Comparison of ENCODE assay signal across 8 mouse cellular contexts in genomic region chr14:54701298-54701697, GRCm38 (mm10). TPM values are rescaled to one million over a fixed set of nuclear protein-coding genes. Genes with fewer than 3 reads are reported as not detected.
DNase-seq lines count a peak whose midpoint lies in the region; ATAC-seq lines count a peak whose summit lies in the region.

No protein-coding gene starts in this region.

- intact Hi-C loops in heart, postnatal 10 days (cut with DNase I) = loop anchor here (1.0 kb wide), 1 partner anchor 50 kb away; no protein-coding TSS in a partner anchor

- peak; percentile 43 for DNase-seq in MEL-GATA-1-ER (ENCODE audit: extremely low read depth, low read depth)
- DNase-seq in brain, adult 2 months (ENCODE audit: low read depth, low spot score) = peak; percentile 82
- DNase-seq in heart, postnatal 10 days = peak; percentile 85 to 92
- peak; percentile 76 for DNase-seq in layer of hippocampus, adult 11-12 months (ENCODE audit: low spot score)
- peak; percentile 82 for DNase-seq in lung, postnatal 36 days
- peak; percentile 75 for DNase-seq in right cerebral cortex, postnatal 4 days
- DNase-seq in yolk sac, embryonic 10.5 days (ENCODE audit: low spot score) = peak; percentile 67

- ATAC-seq in erythroid progenitor cell, adult 5-6 weeks (replicated peaks; ENCODE audit: low FRiP score, poor library complexity, severe bottlenecking) = peak; percentile 51

RNA-seq across cellular contexts. Expression of gene Gm29776, which starts 2.7 kb away (rescaled TPM):
- total RNA-seq in erythroid progenitor cell, adult 5-6 weeks (2015; ENCODE audit: low replicate concordance) = not detected in 2 replicates
- not detected in 2 replicates for total RNA-seq in erythroid progenitor cell, adult 5-6 weeks (2017; ENCODE audit: low replicate concordance)
- under 1 TPM; 0.10 TPM for total RNA-seq in heart, postnatal 10 days (2021)

RNA-seq across cellular contexts. Expression of gene Cebpe, which starts 10.7 kb away (rescaled TPM):
- 14.7 and 25.9 TPM in 2 replicates for total RNA-seq in erythroid progenitor cell, adult 5-6 weeks (2015; ENCODE audit: low replicate concordance)
- 9.4 and 12.4 TPM in 2 replicates for total RNA-seq in erythroid progenitor cell, adult 5-6 weeks (2017; ENCODE audit: low replicate concordance)
- total RNA-seq in heart, postnatal 10 days (2021) = not detected

RNA-seq across cellular contexts. Expression of gene Acin1, which starts 14.6 kb away (rescaled TPM):
- total RNA-seq in erythroid progenitor cell, adult 5-6 weeks (2015; ENCODE audit: low replicate concordance) = 153 and 270 TPM in 2 replicates
- total RNA-seq in erythroid progenitor cell, adult 5-6 weeks (2017; ENCODE audit: low replicate concordance) = 381 and 431 TPM in 2 replicates
- total RNA-seq in heart, postnatal 10 days (2021) = 100 to 1,000 TPM; 104 to 114 TPM

RNA-seq across cellular contexts. Expression of gene 1700123O20Rik, which starts 15.3 kb away (rescaled TPM):
- total RNA-seq in erythroid progenitor cell, adult 5-6 weeks (2015; ENCODE audit: low replicate concordance) = 45.7 and 46.9 TPM in 2 replicates
- total RNA-seq in erythroid progenitor cell, adult 5-6 weeks (2017; ENCODE audit: low replicate concordance) = 16.3 and 29.4 TPM in 2 replicates
- 10 to 100 TPM; 19.8 to 21.9 TPM for total RNA-seq in heart, postnatal 10 days (2021)

Comparison
In these comparisons a context has a peak if more than half of its experiments do, and no peak if none do; other contexts are left out.
1. Peak in every context shown above with its lines: DNase-seq and ATAC-seq.
2. RNA of gene Cebpe, which starts 10.7 kb away (total RNA-seq): 9.4 to 25.9 TPM in erythroid progenitor cell, adult 5-6 weeks; not detected in heart, postnatal 10 days; every median in the first group is over 4 times any median in the second.